16 mouse cellular contexts compared by ENCODE assay signal in the genomic region with DNA sequence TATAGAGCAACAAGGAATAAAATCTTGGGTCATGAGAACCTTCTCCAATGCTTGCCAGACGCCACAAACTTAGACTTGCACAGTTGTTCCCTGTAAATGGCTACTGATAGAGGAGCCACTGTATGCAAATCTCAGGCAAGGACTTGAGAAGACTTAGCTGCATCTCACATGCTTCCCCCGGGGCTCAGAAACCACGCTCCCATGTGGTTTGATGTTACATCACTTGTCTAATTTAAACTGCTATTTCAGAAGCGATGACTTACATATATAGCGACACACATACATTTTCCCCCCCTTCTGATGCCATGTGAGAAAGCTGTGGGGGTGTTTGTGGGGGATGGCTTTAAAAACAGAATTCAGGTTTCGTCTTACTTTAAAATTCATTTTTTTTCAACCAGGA. TPM values are rescaled to one million over a fixed set of nuclear protein-coding genes. Genes with fewer than 3 reads are reported as not detected.
DNase-seq lines count a peak whose midpoint lies in the region; ATAC-seq and TF ChIP-seq lines count a peak whose summit lies in the region.
"Had no signal": no experiment of that assay in that cellular context is flagged by ENCODE, and none has a peak within 500 bp of the region (broad histone marks: within the 10 kb centered on the region; RNA-seq: fewer than 3 reads in every experiment).

No protein-coding gene starts in this region.

- DNase-seq in spleen, adult 2 months (ENCODE audit: low read depth in 1 of 2, low spot score in 2 of 2), result peak; percentile 60 to 83
- DNase-seq in spleen, postnatal 4 days (ENCODE audit: low spot score in 2 of 2), result no peak
- peak; percentile 48 to 59 for DNase-seq in left cerebral cortex, adult 2 months (ENCODE audit: extremely low spot score in 1 of 2, low spot score in 2 of 2)
- peak; percentile 75 to 85 for DNase-seq in right cerebral cortex, postnatal 36 days (ENCODE audit: low spot score in 2 of 2)
- no peak for DNase-seq in cerebellum, adult 2 months
- DNase-seq: adrenal gland, postnatal 36 days; cerebellum, postnatal 14 days; midbrain, embryonic 14.5 days had no signal

- peaks cover 20% of the 10 kb centered on the region; the same call in 1 of the 2 replicates for H3K4me1 ChIP-seq in spleen, adult 2 months (ENCODE audit: control insufficient read depth, insufficient read depth, insufficient read length)
- H3K4me1 ChIP-seq in bone marrow macrophage, adult 2 months (ENCODE audit: control insufficient read depth, insufficient read depth, low read length), result peaks cover 48% of the 10 kb centered on the region
- peaks cover 12% of the 10 kb centered on the region for H3K4me1 ChIP-seq in cerebellum, adult 2 months (ENCODE audit: control insufficient read depth, insufficient read depth, low read length)
- H3K4me1 ChIP-seq in midbrain, embryonic 13.5 days (replicated peaks), result peaks cover 29% of the 10 kb centered on the region

- no peak overlapping the region for H3K9ac ChIP-seq in midbrain, embryonic 13.5 days (replicated peaks)
- H3K9ac ChIP-seq: hindbrain, embryonic 14.5 days; lung, embryonic 14.5 days had no signal

- no peak for TF ChIP-seq POLR2A in spleen, adult 2 months (IDR thresholded peaks at IDR 0.05; ENCODE audit: low read depth, low read length)
- no peak for TF ChIP-seq POLR2A in bone marrow macrophage, adult 2 months (IDR thresholded peaks at IDR 0.05; ENCODE audit: borderline replicate concordance, low read depth, low read length)
- TF ChIP-seq POLR2A in cerebellum, adult 2 months (IDR thresholded peaks at IDR 0.05; ENCODE audit: borderline replicate concordance, insufficient read depth, low read length), result no peak

- no peaks in the 10 kb centered on the region for H3K27me3 ChIP-seq in spleen, adult 2 months (ENCODE audit: control insufficient read depth, insufficient read depth, low read length)
- H3K27me3 ChIP-seq in cerebellum, adult 2 months (ENCODE audit: control insufficient read depth, insufficient read depth, low read length), result no peaks in the 10 kb centered on the region
- H3K27me3 ChIP-seq in midbrain, embryonic 13.5 days, result no peaks in the 10 kb centered on the region
- H3K27me3 ChIP-seq: neural tube, embryonic 15.5 days had no signal

- TF ChIP-seq CTCF in spleen, adult 2 months (IDR thresholded peaks at IDR 0.05; ENCODE audit: extremely low read depth, insufficient read depth, insufficient read length, insufficient replicate concordance), result no peak
- TF ChIP-seq CTCF in bone marrow macrophage, adult 2 months (IDR thresholded peaks at IDR 0.05; ENCODE audit: low read depth, low read length), result no peak
- no peak for TF ChIP-seq CTCF in left cerebral cortex, adult 2 months (IDR thresholded peaks at IDR 0.05)
- no peak for TF ChIP-seq CTCF in cerebellum, adult 2 months (IDR thresholded peaks at IDR 0.05; ENCODE audit: borderline replicate concordance, insufficient read depth, low read depth, low read length)

- intact Hi-C loops in left cerebral cortex, adult 2 months (cut with DNase I), result loop anchor here (1.0 to 2.0 kb wide), 3 partner anchors 13 to 117 kb away; no protein-coding TSS in a partner anchor

- no peaks in the 10 kb centered on the region for H3K36me3 ChIP-seq in spleen, adult 2 months (ENCODE audit: control insufficient read depth, insufficient read depth, low read length)
- no peaks in the 10 kb centered on the region for H3K36me3 ChIP-seq in midbrain, embryonic 13.5 days
- H3K36me3 ChIP-seq: heart, embryonic 10.5 days; limb, embryonic 10.5 days; neural tube, embryonic 15.5 days had no signal

- WGBS in spleen, adult 2 months, result 10% methylated on average over 6 of the region's 6 CpGs
- 90% methylated on average over 6 of the region's 6 CpGs for WGBS in cerebellum, adult 2 months
- 84% methylated on average over 6 of the region's 6 CpGs for WGBS in midbrain, embryonic 13.5 days

- no peak overlapping the region for H3K4me3 ChIP-seq in spleen, adult 2 months (ENCODE audit: extremely low read depth, insufficient read depth, insufficient read length)
- H3K4me3 ChIP-seq in bone marrow macrophage, adult 2 months (ENCODE audit: insufficient read depth, low read length), result no peak overlapping the region
- H3K4me3 ChIP-seq in left cerebral cortex, adult 2 months, result no peak overlapping the region
- H3K4me3 ChIP-seq in cerebellum, adult 2 months (replicated peaks; ENCODE audit: insufficient read depth, low read depth, low read length), result no peak overlapping the region
- no peak overlapping the region for H3K4me3 ChIP-seq in midbrain, embryonic 13.5 days (replicated peaks)
- H3K4me3 ChIP-seq: erythroblast, embryonic 14.5 days; heart, embryonic 10.5 days; limb, embryonic 10.5 days had no signal

- no peak overlapping the region for H3K4me2 ChIP-seq in midbrain, embryonic 13.5 days (replicated peaks)
- H3K4me2 ChIP-seq: lung, embryonic 14.5 days had no signal

- H3K27ac ChIP-seq in spleen, adult 2 months (ENCODE audit: insufficient read depth, low read length), result no peak overlapping the region
- peak overlapping the region; percentile 57 for H3K27ac ChIP-seq in bone marrow macrophage, adult 2 months (ENCODE audit: insufficient read depth, low read depth, low read length)
- peak overlapping the region; percentile 86 for H3K27ac ChIP-seq in left cerebral cortex, adult 2 months
- no peak overlapping the region for H3K27ac ChIP-seq in cerebellum, adult 2 months (ENCODE audit: insufficient read depth, low read length)
- no peak overlapping the region for H3K27ac ChIP-seq in midbrain, embryonic 13.5 days
- H3K27ac ChIP-seq: heart, embryonic 10.5 days; hindbrain, embryonic 14.5 days; limb, embryonic 10.5 days had no signal

- ATAC-seq in midbrain, embryonic 13.5 days, result no peak

- H3K9me3 ChIP-seq in midbrain, embryonic 13.5 days, result no peaks in the 10 kb centered on the region
- H3K9me3 ChIP-seq: heart, embryonic 10.5 days; limb, embryonic 10.5 days; neural tube, embryonic 15.5 days had no signal

RNA-seq across cellular contexts. Expression of gene Cyfip2, which starts 1.2 kb away (rescaled TPM):
- 41.4 and 43.1 TPM in 2 replicates for polyA plus RNA-seq in spleen, adult 2 months (2012; rRNA removed)
- 10.3 and 11.4 TPM in 2 replicates for polyA plus RNA-seq in bone marrow macrophage, adult 2 months (2012; ENCODE audit: insufficient read depth, insufficient read length, missing spikeins)
- 100 to 1,000 TPM; 606 to 614 TPM for total RNA-seq in left cerebral cortex, adult 2 months (2021)
- 200 and 203 TPM in 2 replicates for polyA plus RNA-seq in cerebellum, adult 2 months (2012; rRNA removed)
- 75.5 and 80.8 TPM in 2 replicates for polyA plus RNA-seq in midbrain, embryonic 13.5 days (2015; fragmentation: Nextera tagmentation; extraction: Ambion mirVana)

Comparison
In these comparisons a context has a peak if more than half of its experiments do, and no peak if none do; other contexts are left out.
1. DNase-seq: peak in spleen, adult 2 months (2 of 2), left cerebral cortex, adult 2 months (2 of 2) and right cerebral cortex, postnatal 36 days (2 of 2); none in spleen, postnatal 4 days (0 of 2) and cerebellum, adult 2 months (0 of 2).
2. H3K27ac ChIP-seq: peak in bone marrow macrophage, adult 2 months (single experiment) and left cerebral cortex, adult 2 months (single experiment); none in spleen, adult 2 months (single experiment), cerebellum, adult 2 months (single experiment) and midbrain, embryonic 13.5 days (single experiment).